Mouse (Mus musculus) hindbrain, embryonic 16.5 days (tissue): ENCODE data around the gene Sptb. TPM values are rescaled to one million over a fixed set of nuclear protein-coding genes. Genes with fewer than 3 reads are reported as not detected.

ENCODE experiments used
- ATAC-seq: fragments of 200-750 bp; cut with Nextera tagmentation; 2 replicates; pipeline ENCODE4 v1.8.0; 2017; ENCODE audit warnings: moderate TSS enrichment, moderate library complexity
- H3K27ac ChIP-seq: fragments of 300-500 bp; sonication (generic); 2 replicates; pipeline ENCODE4 v1.5.1; 2014; ENCODE audit warnings: low read depth, mild to moderate bottlenecking, control low read depth, low read length, moderate library complexity
- H3K27me3 ChIP-seq: fragments of 300-500 bp; sonication (generic); replicated peaks from 2 replicates; pipeline ENCODE4 v1.6.1; 2014; ENCODE audit warnings: low read length; ENCODE audit not compliant: control insufficient read depth, insufficient read depth
- H3K36me3 ChIP-seq: fragments of 300-500 bp; sonication (generic); 2 replicates; pipeline ENCODE4 v1.6.1; 2014; ENCODE audit warnings: mild to moderate bottlenecking, low read length, moderate library complexity, mixed read lengths; ENCODE audit not compliant: control insufficient read depth, insufficient read depth
- H3K4me1 ChIP-seq: fragments of 300-500 bp; sonication (generic); 2 replicates; pipeline ENCODE4 v1.6.1; 2014; ENCODE audit warnings: low read depth, low read length; ENCODE audit not compliant: control insufficient read depth, insufficient read depth
- H3K4me2 ChIP-seq: fragments of 300-500 bp; sonication (generic); 2 replicates; pipeline ENCODE4 v1.6.1; 2014; ENCODE audit warnings: mild to moderate bottlenecking, low read length, control low read depth, moderate library complexity
- H3K4me3 ChIP-seq: fragments of 300-500 bp; sonication (generic); 2 replicates; pipeline ENCODE4 v1.5.1; 2014; ENCODE audit warnings: mild to moderate bottlenecking, low read length, control low read depth, moderate library complexity
- H3K9ac ChIP-seq: fragments of 300-500 bp; sonication (generic); 2 replicates; pipeline ENCODE4 v1.6.1; 2014; ENCODE audit warnings: low read depth, mild to moderate bottlenecking, control low read depth, low read length, moderate library complexity
- H3K9me3 ChIP-seq: fragments of 300-500 bp; sonication (generic); 2 replicates; pipeline ENCODE4 v1.6.1; 2014; ENCODE audit warnings: mild to moderate bottlenecking, low read length, moderate library complexity; ENCODE audit not compliant: control insufficient read depth
- WGBS: fragments of 180-500 bp; shearing (Covaris S2); extraction: QIAGEN DNeasy Blood & Tissue Kit; methylation state at CpG from one replicate; pipeline ENCODE4 v1.1.7; 2014; 5-methylcytosine and 5-hydroxymethylcytosine counted together
- microRNA-seq: library from miRNA; unstranded; fragments of <30 nt; microRNA quantifications from one replicate; pipeline ENCODE4, GENCODE M21; 2017
- polyA plus RNA-seq: library from polyadenylated mRNA; unstranded; fragments of >200 nt; fragmentation: Nextera tagmentation; extraction: Ambion mirVana; gene quantifications from 2 replicates; pipeline ENCODE4 v1.2.1, GENCODE M21; 2015

Sptb gene
- polyA plus RNA-seq, 1 experiment from 2014 or later, result 7.0 TPM

DNA sequence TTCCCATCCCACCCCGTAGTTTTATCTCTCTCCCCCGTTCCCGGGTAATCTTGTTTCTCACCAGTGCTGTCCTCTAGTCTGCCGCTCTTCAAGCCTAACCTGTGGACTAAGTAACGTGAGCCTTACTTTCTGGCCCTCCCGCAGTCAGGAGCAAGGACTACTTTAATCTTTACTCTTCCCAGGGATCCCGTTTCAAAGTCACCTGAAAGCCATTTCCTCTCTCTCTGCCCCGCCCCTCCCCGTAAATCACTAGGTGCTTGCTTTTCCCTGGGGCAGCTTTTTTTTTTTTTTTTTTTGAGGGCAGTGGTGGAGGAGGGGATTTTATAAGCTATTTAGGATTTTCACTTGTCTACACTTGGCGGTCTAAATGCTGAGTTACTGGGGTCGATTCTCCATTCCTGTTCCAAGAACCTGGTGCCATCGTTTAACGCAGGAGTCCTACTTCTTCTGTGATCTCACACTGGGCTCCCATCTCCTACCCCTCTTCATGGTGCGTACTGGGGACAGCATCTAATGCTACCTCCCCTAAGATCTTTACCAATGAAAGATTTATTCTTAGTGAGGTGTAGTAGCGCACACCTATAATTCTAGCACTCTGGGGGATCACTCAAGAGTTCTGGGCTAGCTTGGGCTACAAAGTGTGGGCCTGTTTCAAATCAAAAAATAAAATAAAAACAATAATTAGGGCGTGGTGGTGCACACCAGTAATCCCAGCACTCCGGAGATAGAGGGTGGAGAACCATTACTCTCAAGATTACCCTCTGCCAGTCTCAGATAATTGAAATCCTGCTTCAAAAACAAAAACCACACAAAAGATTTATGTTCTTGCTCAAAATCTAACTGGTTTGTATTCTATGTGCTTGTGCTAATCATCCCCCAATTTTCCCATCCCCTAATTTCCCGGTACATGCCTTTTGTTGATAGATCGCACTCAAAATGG lies 178.1 kb downstream of the Sptb start:
- 6% methylated on average over 19 of the region's 19 CpGs for WGBS
- Histone ChIP-seq H3K9ac (no peak overlapping the region; the same call in 1 of the 2 replicates), H3K4me3 (peak overlapping the region; percentile 69), H3K36me3 (no peaks in the 10 kb centered on the region), H3K27ac (no peak overlapping the region), H3K4me1 (peaks cover 16% of the 10 kb centered on the region), H3K27me3 (peaks cover 25% of the 10 kb centered on the region), H3K9me3 (no peaks in the 10 kb centered on the region), H3K4me2 (peak overlapping the region; percentile 100)
- no peak for ATAC-seq

DNA sequence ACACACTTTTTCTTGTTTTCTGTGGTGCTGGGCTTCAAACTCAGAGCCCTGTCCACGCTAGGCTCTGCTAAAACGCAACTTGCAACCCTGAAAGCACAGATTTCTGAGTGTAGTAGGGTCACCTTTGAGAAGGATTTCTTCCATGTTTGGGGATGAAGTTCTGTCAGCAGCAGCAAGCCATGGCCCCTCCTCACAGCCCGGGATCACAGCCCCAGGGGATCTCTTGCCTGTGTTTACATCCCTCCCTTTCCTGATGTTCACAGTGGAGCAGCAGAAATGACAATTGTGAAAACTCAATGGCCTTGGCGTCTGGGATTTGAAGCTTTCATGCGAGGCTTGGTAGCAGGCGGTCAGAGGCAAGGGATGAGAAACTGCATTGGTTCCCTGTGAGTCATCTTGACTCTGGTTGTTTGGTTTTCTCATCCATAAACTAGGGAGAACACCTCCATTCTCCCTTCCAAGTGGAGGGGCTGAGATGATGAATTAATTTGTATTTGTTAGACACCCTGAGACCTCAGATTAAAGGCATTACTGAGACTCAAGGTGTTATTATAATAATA lies 179.7 kb downstream of the Sptb start, which contains the start of gene Plekhg3:
Gene Plekhg3 (plus strand): TSS at position 312 of the 560 bp plus-strand sequence.
- H3K9ac ChIP-seq, result no peak within 1 kb of the TSS
- H3K9me3 ChIP-seq, result no peaks in the 10 kb centered on the region
- WGBS, result 32% methylated on average over 6 of the region's 6 CpGs
- H3K27me3 ChIP-seq, result peaks cover 23% of the 10 kb centered on the region
- H3K27ac ChIP-seq, result no peak within 1 kb of the TSS
- ATAC-seq, result no peak
- no peak within 1 kb of the TSS for H3K4me2 ChIP-seq
- no peaks in the 10 kb centered on the region for H3K36me3 ChIP-seq
- H3K4me3 ChIP-seq, result no peak within 1 kb of the TSS
- peaks cover 16% of the 10 kb centered on the region for H3K4me1 ChIP-seq

Small RNAs within 50 kb of the gene (microRNA-seq; reads per million reads assigned to microRNA genes)
- not detected for gene Mir5135

Other genes with a start within 250 kb of the Sptb start
- 1.7 TPM in 2 replicates for gene Plekhg3, start 179.7 kb downstream of the Sptb start, polyA plus RNA-seq
- gene Churc1, start 55.0 kb upstream of the Sptb start, polyA plus RNA-seq, result 135 and 139 TPM in 2 replicates
- 41.7 and 47.8 TPM in 2 replicates for gene Fntb, start 55.0 kb upstream of the Sptb start, polyA plus RNA-seq
- 0.20 and 0.67 TPM in 2 replicates for gene Gpx2, start 85.0 kb upstream of the Sptb start, polyA plus RNA-seq
- gene Rab15, start 112.4 kb upstream of the Sptb start, polyA plus RNA-seq, result 59.2 and 59.9 TPM in 2 replicates